Mouse (Mus musculus) liver, postnatal 0 days (tissue): Measurements from ENCODE around the gene BC030499. TPM values are rescaled to one million over a fixed set of nuclear protein-coding genes. Genes with fewer than 3 reads are reported as not detected.

Experiments
- ATAC-seq: fragments of 200-750 bp; cut with Nextera tagmentation; 2 replicates; pipeline ENCODE4 v1.8.0; 2017; ENCODE audit warnings: mild to moderate bottlenecking, moderate library complexity
- DNase-seq: peaks from one replicate; pipeline ENCODE4 v3.0.0-alpha.2; 2016
- H3K27ac ChIP-seq: fragments of 300-500 bp; sonication (generic); 2 replicates; pipeline ENCODE4 v1.5.1; 2014; ENCODE audit warnings: antibody characterized with exemption, moderate library complexity, mild to moderate bottlenecking, low read depth
- H3K27me3 ChIP-seq: fragments of 300-500 bp; sonication (generic); 2 replicates; pipeline ENCODE4 v1.6.1; 2014; ENCODE audit warnings: low read length, control low read depth, mixed read lengths; ENCODE audit not compliant: insufficient read depth
- H3K36me3 ChIP-seq: fragments of 300-500 bp; sonication (generic); replicated peaks from 2 replicates; pipeline ENCODE4 v1.6.1; 2014; ENCODE audit warnings: mild to moderate bottlenecking, control low read depth, low read length, moderate library complexity, mixed read lengths; ENCODE audit not compliant: insufficient read depth
- H3K4me1 ChIP-seq: fragments of 300-500 bp; sonication (generic); 2 replicates; pipeline ENCODE4 v1.6.1; 2014; ENCODE audit warnings: antibody characterized with exemption, mild to moderate bottlenecking, control low read depth; ENCODE audit not compliant: insufficient read depth
- H3K4me2 ChIP-seq: fragments of 300-500 bp; sonication (generic); 2 replicates; pipeline ENCODE4 v1.6.1; 2014; ENCODE audit warnings: low read depth, mild to moderate bottlenecking, low read length, moderate library complexity, mixed read lengths
- H3K4me3 ChIP-seq: fragments of 300-500 bp; sonication (generic); 2 replicates; pipeline ENCODE4 v1.5.1; 2014; ENCODE audit warnings: low read depth, low read length
- H3K9ac ChIP-seq: fragments of 300-500 bp; sonication (generic); replicated peaks from 2 replicates; pipeline ENCODE4 v1.6.1; 2014; ENCODE audit warnings: mild to moderate bottlenecking, moderate library complexity
- H3K9me3 ChIP-seq: fragments of 300-500 bp; sonication (generic); 2 replicates; pipeline ENCODE4 v1.6.1; 2016; ENCODE audit warnings: mild to moderate bottlenecking, control low read depth, low read length, mixed read lengths
- CTCF ChIP-seq: sonication (generic); IDR thresholded peaks from 2 replicates; pipeline ENCODE4 v1.5.1; 2016; ENCODE audit warnings: antibody characterized with exemption, low read depth
- EP300 ChIP-seq: IDR thresholded peaks from 2 replicates; pipeline ENCODE4 v1.6.1; 2016; ENCODE audit warnings: antibody characterized with exemption, low read depth, mild to moderate bottlenecking
- WGBS: fragments of 180-500 bp; shearing (Covaris S2); extraction: QIAGEN DNeasy Blood & Tissue Kit; methylation state at CpG from one replicate; pipeline ENCODE4 v1.1.7; 2014; ENCODE audit not compliant: insufficient replicate concordance; 5-methylcytosine and 5-hydroxymethylcytosine counted together
- polyA plus RNA-seq: library from polyadenylated mRNA; unstranded; fragments of >200 nt; fragmentation: Nextera tagmentation; extraction: Ambion mirVana; gene quantifications from 2 replicates; pipeline ENCODE4 v1.2.1, GENCODE M21; 2015

BC030499 gene
- polyA plus RNA-seq, 1 experiment from 2014 or later = 0.07 TPM

GRCm38 (mm10) chr11:78343381-78344327 lies 53.0 kb downstream of the BC030499 start, which contains the start of gene Unc119:
Gene Unc119, plus strand, starts transcription at chr11:78343482.
- Histone ChIP-seq H3K4me2 (peak within 1 kb of the TSS; percentile 95), H3K9me3 (no peaks in the 10 kb centered on the region), H3K27ac (peak within 1 kb of the TSS; percentile 90), H3K4me3 (peak within 1 kb of the TSS; percentile 66), H3K9ac (peak within 1 kb of the TSS; percentile 74), H3K4me1 (peaks cover 49% of the 10 kb centered on the region), H3K27me3 (no peaks in the 10 kb centered on the region), H3K36me3 (peaks cover 22% of the 10 kb centered on the region)
- ATAC-seq (peak; percentile 63), DNase-seq (peak; percentile 88)
- WGBS = under 1% methylated on average over 65 of the region's 66 CpGs
- TF ChIP-seq CTCF = no peak
- no peak for TF ChIP-seq EP300

- H3K27ac ChIP-seq = peak overlapping the region; percentile 90
- H3K9me3 ChIP-seq = no peaks in the 10 kb centered on the region
- no peak for TF ChIP-seq CTCF
- TF ChIP-seq EP300 = no peak
- H3K4me1 ChIP-seq = peaks cover 55% of the 10 kb centered on the region
- H3K36me3 ChIP-seq = peaks cover 24% of the 10 kb centered on the region
- DNase-seq (peak; percentile 41), ATAC-seq (peak; percentile 57)
- WGBS = 43% methylated on average over 6 of the region's 6 CpGs
- H3K9ac ChIP-seq = peak overlapping the region; percentile 74
- no peaks in the 10 kb centered on the region for H3K27me3 ChIP-seq
- peak overlapping the region; percentile 95 for H3K4me2 ChIP-seq
- peak overlapping the region; percentile 66 for H3K4me3 ChIP-seq
Measured at GRCm38 (mm10) chr11:78344328-78344889, 53.8 kb downstream of the BC030499 start.

GRCm38 (mm10) chr11:78344890-78345715 lies 54.5 kb downstream of the BC030499 start:
- Histone ChIP-seq H3K36me3 (peaks cover 18% of the 10 kb centered on the region), H3K9me3 (no peaks in the 10 kb centered on the region), H3K27me3 (no peaks in the 10 kb centered on the region), H3K4me3 (peak overlapping the region; percentile 66; the same call in 1 of the 2 replicates), H3K27ac (peak overlapping the region; percentile 90), H3K4me1 (peaks cover 59% of the 10 kb centered on the region), H3K9ac (peak overlapping the region; percentile 65), H3K4me2 (peak overlapping the region; percentile 95)
- DNase-seq (peak; percentile 64), ATAC-seq (peak; percentile 53)
- TF ChIP-seq CTCF (no peak), EP300 (no peak)
- 15% methylated on average over 8 of the region's 8 CpGs for WGBS

GRCm38 (mm10) chr11:78345801-78346200 lies 55.2 kb downstream of the BC030499 start:
- ATAC-seq = no peak
- peaks cover 17% of the 10 kb centered on the region for H3K36me3 ChIP-seq
- no peaks in the 10 kb centered on the region for H3K27me3 ChIP-seq
- peak overlapping the region; percentile 95 for H3K4me2 ChIP-seq
- peak overlapping the region; percentile 65 for H3K9ac ChIP-seq
- TF ChIP-seq EP300 (peak; percentile 33; the same call in 1 of the 2 replicates), CTCF (no peak)
- peak overlapping the region; percentile 90 for H3K27ac ChIP-seq
- DNase-seq = peak; percentile 42
- H3K4me3 ChIP-seq = no peak overlapping the region
- no peaks in the 10 kb centered on the region for H3K9me3 ChIP-seq
- peaks cover 65% of the 10 kb centered on the region for H3K4me1 ChIP-seq
- 29% methylated on average over 7 of the region's 7 CpGs for WGBS

Other genes starting within 250 kb of the BC030499 start
- gene Eral1, start 210.5 kb upstream of the BC030499 start, polyA plus RNA-seq = 9.3 and 10.6 TPM in 2 replicates
- gene Fam222b, start 196.2 kb upstream of the BC030499 start, polyA plus RNA-seq = 5.9 and 7.5 TPM in 2 replicates
- 15.3 and 18.9 TPM in 2 replicates for gene Traf4, start 125.3 kb upstream of the BC030499 start, polyA plus RNA-seq
- gene Nek8, start 114.2 kb upstream of the BC030499 start, polyA plus RNA-seq = 4.9 and 5.4 TPM in 2 replicates
- 38.2 and 40.3 TPM in 2 replicates for gene Tlcd1, start 114.1 kb upstream of the BC030499 start, polyA plus RNA-seq
- gene Rpl23a, start 107.3 kb upstream of the BC030499 start, polyA plus RNA-seq = 732 and 758 TPM in 2 replicates
- gene Rab34, start 102.4 kb upstream of the BC030499 start, polyA plus RNA-seq = 26.6 and 28.9 TPM in 2 replicates
- gene Proca1, start 97.4 kb upstream of the BC030499 start, polyA plus RNA-seq = 0.84 and 1.00 TPM in 2 replicates
- 35.3 and 35.8 TPM in 2 replicates for gene Sdf2, start 45.1 kb upstream of the BC030499 start, polyA plus RNA-seq
- gene Supt6, start 44.9 kb upstream of the BC030499 start, polyA plus RNA-seq = 4.7 and 5.5 TPM in 2 replicates
- gene 2610507B11Rik, start 29.1 kb upstream of the BC030499 start, polyA plus RNA-seq = 29.6 and 32.7 TPM in 2 replicates
- 9.8 and 11.4 TPM in 2 replicates for gene Spag5, start 10.7 kb downstream of the BC030499 start, polyA plus RNA-seq
- gene Aldoc, start 32.1 kb downstream of the BC030499 start, polyA plus RNA-seq = 12.1 and 15.4 TPM in 2 replicates
- gene Pigs, start 37.6 kb downstream of the BC030499 start, polyA plus RNA-seq = 33.1 and 34.6 TPM in 2 replicates
- 63.7 and 77.0 TPM in 2 replicates for gene Unc119, start 52.6 kb downstream of the BC030499 start, polyA plus RNA-seq
- gene Foxn1, start 95.7 kb downstream of the BC030499 start, polyA plus RNA-seq = not detected in 2 replicates
- gene Slc13a2, start 131.4 kb downstream of the BC030499 start, polyA plus RNA-seq = 0.07 and 0.08 TPM in 2 replicates
- gene Slc46a1, start 174.9 kb downstream of the BC030499 start, polyA plus RNA-seq = 20.5 and 22.3 TPM in 2 replicates
- 0.14 and 0.21 TPM in 2 replicates for gene Sarm1, start 206.9 kb downstream of the BC030499 start, polyA plus RNA-seq
- gene Vtn, start 208.2 kb downstream of the BC030499 start, polyA plus RNA-seq = 2,013 and 2,040 TPM in 2 replicates
- gene Sebox, start 212.6 kb downstream of the BC030499 start, polyA plus RNA-seq = 0.11 and 0.16 TPM in 2 replicates
- gene Tmem199, start 221.3 kb downstream of the BC030499 start, polyA plus RNA-seq = 21.1 TPM in 2 replicates
- gene Poldip2, start 221.4 kb downstream of the BC030499 start, polyA plus RNA-seq = 94.2 and 96.6 TPM in 2 replicates
- 12.9 and 13.1 TPM in 2 replicates for gene Tnfaip1, start 245.5 kb downstream of the BC030499 start, polyA plus RNA-seq
- 82.3 and 85.1 TPM in 2 replicates for gene Ift20, start 245.5 kb downstream of the BC030499 start, polyA plus RNA-seq